Mouse (Mus musculus) adipocyte (in vitro differentiated cells): ENCODE results near the gene Cyfip1.

ENCODE experiments used
- DNase-seq: peaks from one replicate; pipeline ENCODE4 v3.0.0-alpha.2; 2016; ENCODE audit warnings: low spot score

The Cyfip1 gene

DNA sequence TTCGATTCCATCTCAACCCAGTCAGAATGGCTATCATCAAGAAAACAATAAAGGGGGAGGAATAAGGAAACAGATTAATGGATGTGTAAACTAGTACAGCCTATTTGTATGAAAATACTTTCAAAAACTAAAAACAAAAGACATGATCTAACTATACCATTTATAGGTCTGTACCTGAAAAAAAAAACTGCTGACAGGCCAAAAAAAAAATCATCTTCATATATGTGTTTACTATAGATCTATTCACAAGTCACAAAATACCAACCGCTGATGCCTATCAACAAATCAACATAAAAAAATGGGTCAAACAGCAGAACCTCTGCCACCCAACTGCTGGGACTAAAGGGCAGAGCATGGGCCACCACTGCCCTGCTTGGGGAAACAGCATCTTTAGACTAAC is 114.5 kb downstream of the Cyfip1 start:
- DNase-seq = no peak

GRCm38 (mm10) chr7:55957178-55957577 is 115.6 kb downstream of the Cyfip1 start:
- no peak for DNase-seq

DNA sequence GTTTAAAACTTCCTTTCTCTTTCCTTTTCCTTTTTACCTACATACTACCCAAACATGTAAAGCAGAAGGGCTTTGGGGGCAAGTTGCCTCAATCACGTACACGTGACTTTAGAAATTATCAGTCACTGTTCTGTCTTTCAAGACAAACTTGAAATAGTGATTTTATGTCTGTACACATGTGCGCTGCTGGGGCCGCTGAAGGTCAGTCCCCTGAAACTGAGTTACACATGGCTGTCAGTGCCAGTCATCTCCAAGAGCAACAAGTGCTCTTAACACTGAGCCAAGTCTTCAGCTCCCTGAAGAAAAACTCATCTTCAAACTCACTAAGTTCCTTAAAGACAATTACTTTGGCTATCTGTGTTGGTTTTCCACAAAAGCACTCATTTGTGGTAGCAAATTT is 116.4 kb downstream of the Cyfip1 start:
- no peak for DNase-seq

DNA sequence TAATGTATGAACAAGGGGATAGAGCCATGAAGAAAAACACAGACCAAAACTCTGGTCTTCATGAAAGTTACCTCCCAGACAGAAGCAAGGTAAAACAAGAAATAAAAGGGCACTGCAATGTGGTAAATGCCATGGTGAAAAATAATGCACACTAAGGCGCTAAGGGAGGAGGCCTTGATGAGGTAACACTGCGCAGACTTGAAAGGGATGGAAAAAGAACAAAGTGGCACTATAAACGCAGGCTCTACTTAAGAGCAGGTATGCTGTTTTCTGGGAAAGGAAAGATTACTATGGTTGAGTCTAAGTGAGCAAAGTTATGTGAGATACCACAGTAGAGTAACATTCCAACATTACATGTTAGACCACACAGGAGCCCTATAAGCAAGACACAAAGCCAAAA is 118.3 kb downstream of the Cyfip1 start:
- no peak for DNase-seq

- no peak for DNase-seq
These were observed 119.0 kb downstream of the Cyfip1 start for GRCm38 (mm10) chr7:55960506-55960905.

DNA sequence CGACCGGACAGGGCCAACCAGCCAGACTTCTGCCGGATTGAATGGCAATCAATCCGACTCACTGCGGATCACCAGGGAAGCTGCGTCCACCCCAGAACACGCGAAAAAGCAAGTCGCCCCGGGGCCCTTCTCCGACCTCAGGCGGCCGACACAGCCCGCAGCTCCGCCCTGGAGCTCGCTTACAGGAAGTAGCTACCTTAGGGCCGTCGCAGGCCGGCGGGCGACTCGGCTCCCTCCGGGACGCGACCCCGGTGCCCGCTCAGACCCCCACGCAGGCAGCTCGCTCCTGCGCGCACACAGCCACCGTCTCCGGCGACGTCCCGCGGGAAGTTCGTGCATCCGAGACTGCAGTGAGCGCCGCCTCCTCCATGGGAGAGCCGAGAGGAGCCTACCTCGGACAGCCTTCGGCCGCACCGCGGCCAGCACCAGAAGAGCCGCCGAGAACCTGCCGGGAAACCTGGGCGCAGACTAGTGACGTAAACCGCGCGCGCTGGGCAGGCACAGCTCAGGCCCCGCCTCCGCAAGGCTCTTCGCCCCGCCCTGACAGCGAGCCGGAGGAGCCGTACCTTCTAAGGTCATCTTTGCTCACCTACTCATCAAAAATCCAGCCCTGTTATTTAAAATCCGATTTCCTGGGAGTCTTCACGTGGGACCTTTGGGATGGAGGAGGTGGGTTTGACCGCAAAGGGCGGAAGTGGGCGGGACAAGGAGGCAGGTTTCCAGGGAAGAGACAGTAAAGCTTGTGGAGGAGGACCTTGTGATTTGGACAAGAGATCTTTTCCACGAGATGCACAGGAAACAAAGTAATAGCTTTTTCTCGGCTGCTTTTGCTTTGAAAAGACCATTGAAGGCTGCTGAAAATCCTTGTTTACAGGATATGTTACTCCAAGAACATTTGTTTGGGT is 120.7 kb downstream of the Cyfip1 start, which contains the start of gene Nipa2:
Gene Nipa2 (minus strand): TSS at position 473 of the 905 bp plus-strand sequence.
- DNase-seq = peak; percentile 82

- no peak for DNase-seq
These were observed 125.4 kb downstream of the Cyfip1 start for GRCm38 (mm10) chr7:55966866-55967460.

- no peak for DNase-seq
These were observed 126.8 kb downstream of the Cyfip1 start for GRCm38 (mm10) chr7:55968258-55968901.

DNA sequence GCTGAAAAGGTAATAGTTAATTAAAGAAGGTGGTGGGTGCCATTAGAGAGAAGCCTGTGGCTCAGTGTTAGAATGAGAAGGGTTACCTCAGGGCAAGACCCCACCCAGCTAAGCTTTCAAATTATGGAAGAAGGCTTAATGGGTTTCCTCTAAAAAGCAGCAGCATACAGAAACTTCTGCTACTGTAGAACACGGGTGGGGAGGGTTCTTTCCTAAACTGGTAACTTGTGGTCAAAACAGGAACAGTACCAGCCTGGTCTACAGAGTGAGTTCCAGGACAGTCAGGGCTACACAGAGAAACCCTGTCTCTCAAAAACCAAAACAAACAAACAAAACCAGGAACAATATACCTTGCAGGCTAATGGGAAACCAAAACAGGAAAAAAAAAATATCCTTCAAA is 127.9 kb downstream of the Cyfip1 start:
- no peak for DNase-seq

GRCm38 (mm10) chr7:55974429-55974828 is 132.9 kb downstream of the Cyfip1 start:
- no peak for DNase-seq

- no peak for DNase-seq
These were observed 140.0 kb downstream of the Cyfip1 start for GRCm38 (mm10) chr7:55981511-55981910.
